Mouse (Mus musculus): Measurements from ENCODE around the gene Gpt2. TPM values are rescaled to one million over a fixed set of nuclear protein-coding genes. Genes with fewer than 3 reads are reported as not detected.
A peak's percentile ranks its signal among the peaks of the same experiment; 100 is the strongest.

The Gpt2 gene
- polyA plus RNA-seq, 1 experiment from 2014 or later, result 30.2 TPM

GRCm38 (mm10) chr8:85533434-85533833 is 41.1 kb downstream of the Gpt2 start:
- Histone ChIP-seq H3K27ac (no peak overlapping the region), H3K27me3 (no peaks in the 10 kb centered on the region), H3K4me3 (no peak overlapping the region), H3K9ac (no peak overlapping the region), H3K36me3 (ENCODE audit: poor library complexity, severe bottlenecking) (peaks cover 51% of the 10 kb centered on the region), H3K4me2 (no peak overlapping the region), H3K9me3 (replicated peaks) (no peaks in the 10 kb centered on the region), H3K4me1 (no peaks in the 10 kb centered on the region)
- 97% methylated on average over 2 of the region's 2 CpGs for WGBS
- no peak for ATAC-seq

GRCm38 (mm10) chr8:85534163-85534562 is 41.8 kb downstream of the Gpt2 start:
- 100% methylated on average over 1 of the region's 1 CpGs for WGBS
- no peak overlapping the region for H3K9ac ChIP-seq
- H3K4me2 ChIP-seq, result no peak overlapping the region

DNA sequence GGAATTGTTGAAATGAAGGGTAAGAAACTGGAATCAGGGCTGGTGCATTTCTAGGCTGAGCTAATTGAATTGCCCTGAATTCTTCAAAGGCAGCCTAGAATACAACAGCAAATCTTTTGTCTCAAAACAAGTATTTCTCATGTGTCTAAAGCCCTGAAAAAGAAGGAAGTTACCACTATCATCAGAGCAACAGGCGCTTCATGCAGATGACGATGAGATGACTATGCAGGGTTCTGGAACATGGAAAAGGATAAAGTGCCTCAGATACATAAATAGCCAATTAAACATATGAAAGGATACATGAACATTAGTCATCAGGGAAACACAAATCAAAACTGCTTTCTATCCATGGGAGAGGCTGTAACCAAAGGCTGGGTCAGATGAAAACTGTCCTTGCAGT is 44.0 kb downstream of the Gpt2 start:
- ATAC-seq, result no peak
- Histone ChIP-seq H3K4me3 (no peak overlapping the region), H3K4me1 (no peaks in the 10 kb centered on the region), H3K9me3 (replicated peaks) (no peaks in the 10 kb centered on the region), H3K4me2 (no peak overlapping the region), H3K27me3 (no peaks in the 10 kb centered on the region), H3K27ac (no peak overlapping the region), H3K9ac (no peak overlapping the region), H3K36me3 (ENCODE audit: poor library complexity, severe bottlenecking) (peaks cover 75% of the 10 kb centered on the region)
- 95% methylated on average over 2 of the region's 2 CpGs for WGBS

More at GRCm38 (mm10) chr8:85534163-85534562, 41.8 kb downstream of the Gpt2 start:
- Histone ChIP-seq H3K4me1 (no peaks in the 10 kb centered on the region), H3K9me3 (replicated peaks) (no peaks in the 10 kb centered on the region), H3K27me3 (no peaks in the 10 kb centered on the region), H3K27ac (no peak overlapping the region), H3K4me3 (no peak overlapping the region), H3K36me3 (ENCODE audit: poor library complexity, severe bottlenecking) (peaks cover 59% of the 10 kb centered on the region)
- no peak for ATAC-seq

GRCm38 (mm10) chr8:85551934-85552333 is 59.6 kb downstream of the Gpt2 start:
- H3K36me3 ChIP-seq (ENCODE audit: poor library complexity, severe bottlenecking), result peaks cover 53% of the 10 kb centered on the region
- no peak for ATAC-seq
- no peak overlapping the region for H3K4me3 ChIP-seq
- no peak overlapping the region for H3K4me2 ChIP-seq
- WGBS, result 100% methylated on average over 1 of the region's 1 CpGs
- no peaks in the 10 kb centered on the region for H3K9me3 ChIP-seq (replicated peaks)
- no peak overlapping the region for H3K9ac ChIP-seq
- peaks cover 18% of the 10 kb centered on the region for H3K4me1 ChIP-seq
- H3K27ac ChIP-seq, result no peak overlapping the region
- H3K27me3 ChIP-seq, result no peaks in the 10 kb centered on the region

DNA sequence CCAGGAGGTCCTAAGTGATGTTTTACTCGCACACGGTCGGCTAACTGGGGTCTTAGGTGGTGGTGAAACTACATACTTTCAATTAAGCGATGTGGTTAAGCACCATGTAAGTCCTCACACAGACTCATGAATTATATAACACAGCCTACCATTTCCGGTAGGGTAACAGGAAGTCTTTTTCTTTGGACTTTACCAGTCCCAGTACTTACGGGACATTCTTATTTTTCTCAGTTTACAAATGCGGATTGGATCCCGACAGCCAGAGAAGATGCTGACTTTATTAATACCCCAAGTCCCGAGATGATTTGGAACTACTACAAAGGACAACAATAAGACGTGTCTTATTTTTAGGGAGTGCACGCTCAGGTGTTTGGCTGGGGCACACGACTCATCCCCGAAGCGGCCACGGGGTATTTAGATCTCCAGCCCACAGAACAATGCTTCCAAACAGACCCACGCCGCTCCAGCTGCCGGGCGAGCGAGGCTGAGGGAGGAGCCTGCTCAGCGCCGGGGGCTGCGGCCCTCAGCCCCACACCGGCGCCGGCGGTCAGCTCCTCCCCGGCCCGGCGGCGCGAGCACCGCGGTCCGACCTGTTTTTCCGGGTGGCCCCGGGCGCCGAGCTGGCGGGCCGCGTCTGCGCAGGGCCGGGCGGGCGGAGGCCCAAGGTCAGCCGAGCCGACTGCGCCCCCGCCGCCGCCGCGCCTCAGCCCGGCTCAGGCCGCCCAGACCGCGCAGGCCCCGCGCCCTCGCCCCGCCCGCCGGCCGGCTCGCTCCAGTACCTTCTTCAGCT is 62.2 kb downstream of the Gpt2 start:
- peak; percentile 90 for ATAC-seq
- no peaks in the 10 kb centered on the region for H3K9me3 ChIP-seq (replicated peaks)
- WGBS, result under 1% methylated on average over 54 of the region's 66 CpGs

GRCm38 (mm10) chr8:85555181-85556145 is 63.1 kb downstream of the Gpt2 start, which contains the start of gene Dnaja2:
Gene Dnaja2, minus strand, starts transcription at chr8:85555344.
- Histone ChIP-seq H3K36me3 (ENCODE audit: poor library complexity, severe bottlenecking) (peaks cover 19% of the 10 kb centered on the region), H3K27ac (peak within 1 kb of the TSS; percentile 83), H3K4me2 (peak within 1 kb of the TSS; percentile 92), H3K4me3 (peak within 1 kb of the TSS; percentile 98), H3K27me3 (no peaks in the 10 kb centered on the region), H3K4me1 (peaks cover 18% of the 10 kb centered on the region), H3K9ac (peak within 1 kb of the TSS; percentile 91), H3K9me3 (replicated peaks) (no peaks in the 10 kb centered on the region)
- under 1% methylated on average over 51 of the region's 77 CpGs for WGBS
- peak; percentile 98 for ATAC-seq

More for the DNA sequence above, 62.2 kb downstream of the Gpt2 start:
- Histone ChIP-seq H3K4me2 (peak overlapping the region; percentile 92), H3K4me1 (peaks cover 18% of the 10 kb centered on the region), H3K36me3 (ENCODE audit: poor library complexity, severe bottlenecking) (peaks cover 26% of the 10 kb centered on the region), H3K27me3 (no peaks in the 10 kb centered on the region), H3K27ac (peak overlapping the region; percentile 83), H3K9ac (peak overlapping the region; percentile 91), H3K4me3 (peak overlapping the region; percentile 98)

GRCm38 (mm10) chr8:85556986-85557600 is 64.7 kb downstream of the Gpt2 start:
- peaks cover 18% of the 10 kb centered on the region for H3K4me1 ChIP-seq
- no peaks in the 10 kb centered on the region for H3K27me3 ChIP-seq
- no peak for ATAC-seq
- no peak overlapping the region for H3K4me2 ChIP-seq
- peaks cover 7% of the 10 kb centered on the region for H3K36me3 ChIP-seq (ENCODE audit: poor library complexity, severe bottlenecking)
- no peak overlapping the region for H3K4me3 ChIP-seq
- H3K9me3 ChIP-seq (replicated peaks), result no peaks in the 10 kb centered on the region
- H3K9ac ChIP-seq, result no peak overlapping the region
- 47% methylated on average over 2 of the region's 2 CpGs for WGBS
- H3K27ac ChIP-seq, result no peak overlapping the region

GRCm38 (mm10) chr8:85557601-85557986 is 65.2 kb downstream of the Gpt2 start:
- no peak overlapping the region for H3K9ac ChIP-seq
- WGBS, result 83% methylated on average over 3 of the region's 3 CpGs
- H3K27me3 ChIP-seq, result no peaks in the 10 kb centered on the region
- no peaks in the 10 kb centered on the region for H3K9me3 ChIP-seq (replicated peaks)
- H3K4me2 ChIP-seq, result no peak overlapping the region
- ATAC-seq, result no peak
- 0 out of 2 replicates have a peak, but pooled peaks cover 2% of the 10 kb centered on the region for H3K36me3 ChIP-seq (ENCODE audit: poor library complexity, severe bottlenecking)
- H3K27ac ChIP-seq, result no peak overlapping the region
- H3K4me1 ChIP-seq, result peaks cover 15% of the 10 kb centered on the region
- H3K4me3 ChIP-seq, result no peak overlapping the region

- Histone ChIP-seq H3K4me2 (no peak overlapping the region), H3K27ac (no peak overlapping the region), H3K27me3 (no peaks in the 10 kb centered on the region), H3K9ac (no peak overlapping the region), H3K4me3 (no peak overlapping the region), H3K36me3 (ENCODE audit: poor library complexity, severe bottlenecking) (no peaks in the 10 kb centered on the region), H3K9me3 (replicated peaks) (no peaks in the 10 kb centered on the region), H3K4me1 (peaks cover 5% of the 10 kb centered on the region)
- ATAC-seq, result no peak
- 93% methylated on average over 1 of the region's 1 CpGs for WGBS
Measured at GRCm38 (mm10) chr8:85559201-85559600, 66.8 kb downstream of the Gpt2 start.

DNA sequence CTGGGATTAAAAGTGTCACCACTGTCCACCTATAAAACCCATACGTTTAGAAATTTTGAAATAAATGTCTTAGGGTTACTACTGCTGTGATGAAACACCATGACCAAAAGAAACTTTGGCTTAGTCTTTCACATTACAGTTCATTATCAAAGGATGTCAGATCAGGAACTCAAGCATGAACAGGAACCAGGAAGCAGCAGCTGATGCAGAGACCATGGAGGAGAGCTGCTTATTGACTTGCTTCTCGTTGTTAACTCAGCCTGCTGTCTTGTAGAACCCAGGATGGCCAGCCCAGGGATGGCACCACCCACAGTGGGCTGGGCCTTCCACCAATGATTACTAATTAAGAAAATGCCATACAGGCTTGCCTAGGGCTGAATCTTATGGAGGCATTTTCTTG is 67.6 kb downstream of the Gpt2 start:
- Histone ChIP-seq H3K9me3 (replicated peaks) (no peaks in the 10 kb centered on the region), H3K27me3 (no peaks in the 10 kb centered on the region), H3K4me3 (no peak overlapping the region), H3K4me2 (no peak overlapping the region), H3K4me1 (peaks cover 4% of the 10 kb centered on the region), H3K9ac (no peak overlapping the region), H3K36me3 (ENCODE audit: poor library complexity, severe bottlenecking) (no peaks in the 10 kb centered on the region), H3K27ac (no peak overlapping the region)
- 69% methylated on average over 2 of the region's 2 CpGs for WGBS
- ATAC-seq, result no peak

- H3K4me1 ChIP-seq, result no peaks in the 10 kb centered on the region
- no peak overlapping the region for H3K9ac ChIP-seq
- H3K27me3 ChIP-seq, result no peaks in the 10 kb centered on the region
- no peak overlapping the region for H3K4me3 ChIP-seq
- no peak overlapping the region for H3K27ac ChIP-seq
- H3K9me3 ChIP-seq (replicated peaks), result no peaks in the 10 kb centered on the region
- 95% methylated on average over 8 of the region's 8 CpGs for WGBS
- no peak for ATAC-seq
- H3K4me2 ChIP-seq, result no peak overlapping the region
- H3K36me3 ChIP-seq (ENCODE audit: poor library complexity, severe bottlenecking), result no peaks in the 10 kb centered on the region
Measured at GRCm38 (mm10) chr8:85563336-85563735, 71.0 kb downstream of the Gpt2 start.

- H3K36me3 ChIP-seq (ENCODE audit: poor library complexity, severe bottlenecking), result no peaks in the 10 kb centered on the region
- ATAC-seq, result no peak
- no peaks in the 10 kb centered on the region for H3K4me1 ChIP-seq
- no peak overlapping the region for H3K4me3 ChIP-seq
- no peak overlapping the region for H3K9ac ChIP-seq
- no peak overlapping the region for H3K27ac ChIP-seq
- no peak overlapping the region for H3K4me2 ChIP-seq
- WGBS, result 80% methylated on average over 3 of the region's 3 CpGs
- no peaks in the 10 kb centered on the region for H3K27me3 ChIP-seq
- H3K9me3 ChIP-seq (replicated peaks), result no peaks in the 10 kb centered on the region
Measured at GRCm38 (mm10) chr8:85565186-85565585, 72.8 kb downstream of the Gpt2 start.
